ENCODE assay signal across 8 mouse cellular contexts in genomic region chr9:78527301-78527761, GRCm38 (mm10). TPM values are rescaled to one million over a fixed set of nuclear protein-coding genes. Genes with fewer than 3 reads are reported as not detected.
DNase-seq lines count a peak whose midpoint lies in the region; ATAC-seq and TF ChIP-seq lines count a peak whose summit lies in the region.

No protein-coding gene starts in this region.

- TF ChIP-seq POLR2A in bone marrow macrophage, adult 2 months (IDR thresholded peaks at IDR 0.05; ENCODE audit: borderline replicate concordance, low read depth, low read length) = no peak
- TF ChIP-seq POLR2A in embryonic fibroblast, embryonic 13.5 days (IDR thresholded peaks at IDR 0.05; ENCODE audit: low read depth, low read length) = no peak

- no peak for TF ChIP-seq EP300 in liver, embryonic 14.5 days (IDR thresholded peaks at IDR 0.05; ENCODE audit: low read depth)

- WGBS in heart, embryonic 11.5 days (ENCODE audit: insufficient replicate concordance) = under 1% methylated on average over 24 of the region's 24 CpGs
- 1% methylated on average over 24 of the region's 24 CpGs for WGBS in kidney, embryonic 16.5 days
- under 1% methylated on average over 24 of the region's 24 CpGs for WGBS in liver, embryonic 14.5 days (ENCODE audit: insufficient replicate concordance)
- under 1% methylated on average over 24 of the region's 24 CpGs for WGBS in stomach, embryonic 15.5 days

- DNase-seq in B cell, adult 2 months = peak; percentile 82 to 83
- DNase-seq in liver, embryonic 14.5 days (ENCODE audit: low read depth in 3 of 3, low spot score in 3 of 3) = peak in 2 of 3 experiments; percentile 40 to 68
- DNase-seq in neural tube, embryonic 10.5 days (ENCODE audit: extremely low spot score, low spot score) = peak; percentile 85

- H3K9me3 ChIP-seq in heart, embryonic 11.5 days (replicated peaks; ENCODE audit: control insufficient read depth, low read length) = no peaks in the 10 kb centered on the region
- no peaks in the 10 kb centered on the region for H3K9me3 ChIP-seq in kidney, embryonic 16.5 days (ENCODE audit: low read length)
- H3K9me3 ChIP-seq in liver, embryonic 14.5 days (ENCODE audit: control insufficient read depth, low read length) = no peaks in the 10 kb centered on the region
- H3K9me3 ChIP-seq in stomach, embryonic 15.5 days = no peaks in the 10 kb centered on the region

- H3K9ac ChIP-seq in heart, embryonic 11.5 days (ENCODE audit: low read depth, low read length) = peak overlapping the region; percentile 71
- peak overlapping the region; percentile 73 for H3K9ac ChIP-seq in kidney, embryonic 16.5 days (replicated peaks; ENCODE audit: low read length)
- peak overlapping the region; percentile 63 for H3K9ac ChIP-seq in liver, embryonic 14.5 days (replicated peaks)
- H3K9ac ChIP-seq in stomach, embryonic 15.5 days = no peak overlapping the region

- TF ChIP-seq CTCF in bone marrow macrophage, adult 2 months (IDR thresholded peaks at IDR 0.05; ENCODE audit: low read depth, low read length) = peak; percentile 28; the same call in 1 of the 2 replicates
- peak; percentile 70 for TF ChIP-seq CTCF in embryonic fibroblast, embryonic 13.5 days (IDR thresholded peaks at IDR 0.05; ENCODE audit: borderline replicate concordance, insufficient read depth, low read length)
- peak; percentile 89 for TF ChIP-seq CTCF in liver, embryonic 14.5 days (IDR thresholded peaks at IDR 0.05; ENCODE audit: low read depth)

- peak overlapping the region; percentile 98 for H3K27ac ChIP-seq in bone marrow macrophage, adult 2 months (ENCODE audit: insufficient read depth, low read depth, low read length)
- H3K27ac ChIP-seq in embryonic fibroblast, embryonic 13.5 days (ENCODE audit: insufficient read depth, low read length) = peak overlapping the region; percentile 84
- peak overlapping the region; percentile 79 for H3K27ac ChIP-seq in heart, embryonic 11.5 days (ENCODE audit: low read depth, low read length)
- H3K27ac ChIP-seq in kidney, embryonic 16.5 days (ENCODE audit: low read length) = peak overlapping the region; percentile 96
- peak overlapping the region; percentile 49 for H3K27ac ChIP-seq in liver, embryonic 14.5 days
- H3K27ac ChIP-seq in stomach, embryonic 15.5 days = peak overlapping the region; percentile 90

- H3K4me2 ChIP-seq in heart, embryonic 11.5 days = peak overlapping the region; percentile 77
- H3K4me2 ChIP-seq in kidney, embryonic 16.5 days (replicated peaks; ENCODE audit: low read depth, low read length) = peak overlapping the region; percentile 95
- peak overlapping the region; percentile 92 for H3K4me2 ChIP-seq in liver, embryonic 14.5 days (ENCODE audit: low read depth)
- peak overlapping the region; percentile 82 for H3K4me2 ChIP-seq in stomach, embryonic 15.5 days

- peak; percentile 81 for ATAC-seq in heart, embryonic 11.5 days (replicated peaks; ENCODE audit: insufficient number of reproducible peaks, low FRiP score, low TSS enrichment)
- peak; percentile 81; the same call in 1 of the 2 replicates for ATAC-seq in kidney, embryonic 16.5 days (ENCODE audit: low FRiP score, low TSS enrichment)
- peak; percentile 73 for ATAC-seq in liver, embryonic 14.5 days (ENCODE audit: insufficient read depth)
- peak; percentile 78 for ATAC-seq in stomach, embryonic 15.5 days (ENCODE audit: insufficient read depth, low FRiP score, low read depth)

- no peaks in the 10 kb centered on the region for H3K27me3 ChIP-seq in heart, embryonic 11.5 days (ENCODE audit: control insufficient read depth, insufficient read depth, low read length)
- H3K27me3 ChIP-seq in kidney, embryonic 16.5 days (ENCODE audit: insufficient read depth, low read length) = no peaks in the 10 kb centered on the region
- no peaks in the 10 kb centered on the region for H3K27me3 ChIP-seq in liver, embryonic 14.5 days (ENCODE audit: control insufficient read depth, insufficient read depth, low read length)
- no peaks in the 10 kb centered on the region for H3K27me3 ChIP-seq in stomach, embryonic 15.5 days (replicated peaks)

- peak overlapping the region; percentile 60 for H3K4me3 ChIP-seq in bone marrow macrophage, adult 2 months (ENCODE audit: insufficient read depth, low read length)
- peak overlapping the region; percentile 25 for H3K4me3 ChIP-seq in embryonic fibroblast, embryonic 13.5 days (ENCODE audit: insufficient read depth, low read length)
- peak overlapping the region; percentile 45 for H3K4me3 ChIP-seq in heart, embryonic 11.5 days (ENCODE audit: low read depth, low read length)
- peak overlapping the region; percentile 61 for H3K4me3 ChIP-seq in kidney, embryonic 16.5 days (ENCODE audit: low read length)
- peak overlapping the region; percentile 53 to 65 for H3K4me3 ChIP-seq in liver, embryonic 14.5 days (ENCODE audit: insufficient read depth in 1 of 2, low read depth in 2 of 2, low read length in 2 of 2)
- H3K4me3 ChIP-seq in stomach, embryonic 15.5 days (replicated peaks) = peak overlapping the region; percentile 49

- no peaks in the 10 kb centered on the region for H3K36me3 ChIP-seq in heart, embryonic 11.5 days (ENCODE audit: control insufficient read depth, insufficient read depth, low read length)
- H3K36me3 ChIP-seq in kidney, embryonic 16.5 days (ENCODE audit: insufficient read depth, low read length) = no peaks in the 10 kb centered on the region
- no peaks in the 10 kb centered on the region for H3K36me3 ChIP-seq in liver, embryonic 14.5 days (replicated peaks; ENCODE audit: control insufficient read depth, insufficient read depth, low read depth)
- H3K36me3 ChIP-seq in stomach, embryonic 15.5 days = no peaks in the 10 kb centered on the region

- peaks cover 30% of the 10 kb centered on the region for H3K4me1 ChIP-seq in bone marrow macrophage, adult 2 months (ENCODE audit: control insufficient read depth, insufficient read depth, low read length)
- H3K4me1 ChIP-seq in embryonic fibroblast, embryonic 13.5 days (ENCODE audit: control insufficient read depth, insufficient read depth, low read length) = peaks cover 13% of the 10 kb centered on the region
- H3K4me1 ChIP-seq in heart, embryonic 11.5 days (ENCODE audit: control insufficient read depth, insufficient read depth, low read length) = peaks cover 8% of the 10 kb centered on the region; the same call in 1 of the 2 replicates
- peaks cover 14% of the 10 kb centered on the region for H3K4me1 ChIP-seq in kidney, embryonic 16.5 days (ENCODE audit: insufficient read depth, low read length)
- H3K4me1 ChIP-seq in liver, embryonic 14.5 days (replicated peaks; ENCODE audit: control insufficient read depth in 2 of 2, insufficient read depth in 2 of 2, low read length in 1 of 2) = peaks cover 5 to 16% of the 10 kb centered on the region in 2 experiments; a peak in 2 of 4 replicates
- H3K4me1 ChIP-seq in stomach, embryonic 15.5 days = no peaks in the 10 kb centered on the region; the same call in 1 of the 2 replicates

RNA-seq across cellular contexts. Expression of gene Eef1a1, which starts 38.4 kb away (rescaled TPM):
- polyA plus RNA-seq in bone marrow macrophage, adult 2 months (2012; ENCODE audit: insufficient read depth, insufficient read length, missing spikeins) = 5,836 and 6,850 TPM in 2 replicates
- 16,028 and 17,695 TPM in 2 replicates for polyA plus RNA-seq in embryonic fibroblast, embryonic 13.5 days (2011; ENCODE audit: insufficient read length, low read depth, missing spikeins)
- 3,731 and 3,838 TPM in 2 replicates for polyA plus RNA-seq in heart, embryonic 11.5 days (2014; fragmentation: Nextera tagmentation; extraction: Ambion mirVana)
- polyA plus RNA-seq in kidney, embryonic 16.5 days (2015; fragmentation: Nextera tagmentation; extraction: Ambion mirVana) = 5,008 and 5,126 TPM in 2 replicates
- 2,579 and 4,315 TPM in 2 replicates for polyA plus RNA-seq in liver, embryonic 14.5 days (2012; rRNA removed)
- polyA plus RNA-seq in liver, embryonic 14.5 days (2014; fragmentation: Nextera tagmentation; extraction: Ambion mirVana) = 2,316 and 2,621 TPM in 2 replicates
- 4,240 and 4,503 TPM in 2 replicates for polyA plus RNA-seq in stomach, embryonic 15.5 days (2015; fragmentation: Nextera tagmentation; extraction: Ambion mirVana)

Comparison
In these comparisons a context has a peak if more than half of its experiments do, and no peak if none do; other contexts are left out.
1. Peak in every context shown above with its lines: DNase-seq, ATAC-seq, H3K4me3 ChIP-seq and H3K27ac ChIP-seq.
2. CTCF ChIP-seq: peak in every context shown above with its lines; median percentile 89 in liver, embryonic 14.5 days; 70 in embryonic fibroblast, embryonic 13.5 days; 28 in bone marrow macrophage, adult 2 months.